Mouse (Mus musculus) layer of hippocampus, adult 8-10 months (tissue): ENCODE results near the gene Vmn1r52. TPM values are rescaled to one million over a fixed set of nuclear protein-coding genes. Genes with fewer than 3 reads are reported as not detected.
"Not testable (repeated sequence)": the region's sequence is repeated elsewhere in the genome, so short reads cannot be mapped to it uniquely, and the experiment has no call there.

Source experiments
- DNase-seq, 2 experiments: peaks; one replicate each; pipeline ENCODE4 v3.0.0; 2022; ENCODE audit warnings: low spot score in 2 of 2
- total RNA-seq, 4 experiments: library from RNA; stranded (reverse); gene quantifications; 2 replicates each; pipeline ENCODE4 v1.2.4; 2022

Gene Vmn1r52
- not detected for total RNA-seq

DNA sequence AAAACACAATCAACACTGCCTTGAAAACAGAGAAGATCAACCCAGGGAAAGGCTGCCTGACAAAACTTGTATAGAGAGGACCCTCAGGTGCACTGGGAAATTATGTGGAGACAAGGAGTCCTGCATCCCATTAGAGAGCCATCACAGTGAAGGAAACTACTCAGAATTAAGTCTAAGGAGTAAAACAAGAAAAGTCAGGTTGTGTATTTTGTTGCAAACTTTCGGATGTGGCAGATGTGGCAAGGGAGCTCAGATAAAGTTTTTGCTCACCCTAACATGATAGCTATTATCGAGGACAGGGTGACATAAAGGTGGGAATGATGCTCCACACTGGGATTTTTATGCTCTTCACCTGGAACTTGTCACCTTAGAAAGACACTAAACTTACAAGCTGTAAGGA is at the start of gene Vmn1r52:
Gene Vmn1r52 (plus strand): TSS at position 301 of the 400 bp plus-strand sequence.
- DNase-seq: no peak

DNA sequence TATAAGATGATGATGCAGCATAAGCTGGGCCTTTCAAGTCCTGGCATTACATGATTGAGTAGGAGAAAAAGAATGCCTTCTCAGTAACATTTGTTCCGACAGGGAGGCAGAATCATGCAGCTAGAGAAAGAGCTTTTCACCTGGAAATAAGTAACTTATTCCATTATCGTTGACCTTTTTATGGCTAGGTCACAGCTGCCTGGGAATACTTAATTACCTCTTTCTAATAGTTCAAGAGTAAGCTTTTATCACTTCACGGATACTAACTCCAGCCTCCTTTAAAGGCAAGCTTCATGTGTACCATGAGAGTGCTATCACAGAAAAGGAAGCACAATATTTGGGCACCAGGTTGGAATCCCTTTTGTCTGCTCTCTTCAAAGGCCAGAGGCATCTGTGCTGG is 14.5 kb upstream of the Vmn1r52 start:
- no peak for DNase-seq

DNA sequence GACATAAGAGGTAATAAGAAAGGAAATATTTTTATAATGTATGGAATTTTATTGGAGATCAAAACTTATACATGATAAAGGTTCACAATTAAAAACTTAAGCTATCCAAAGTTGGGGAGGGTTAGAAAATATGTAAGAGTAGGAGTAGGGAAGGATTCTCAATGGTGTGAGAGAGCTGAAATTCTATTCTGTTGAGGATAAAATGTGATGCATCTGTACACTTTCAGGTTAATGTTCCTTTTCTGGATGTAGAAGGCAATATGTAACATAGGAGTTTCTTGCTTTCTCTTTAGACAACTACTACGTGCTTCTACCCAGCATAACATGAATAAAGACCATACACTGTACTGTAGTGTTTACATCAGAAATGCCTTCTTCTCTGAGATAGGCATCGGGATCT is 27.9 kb downstream of the Vmn1r52 start, which contains the start of gene V1ra8:
Gene V1ra8 (plus strand): TSS at position 301 of the 400 bp plus-strand sequence.
- not testable (repeated sequence) for DNase-seq

DNA sequence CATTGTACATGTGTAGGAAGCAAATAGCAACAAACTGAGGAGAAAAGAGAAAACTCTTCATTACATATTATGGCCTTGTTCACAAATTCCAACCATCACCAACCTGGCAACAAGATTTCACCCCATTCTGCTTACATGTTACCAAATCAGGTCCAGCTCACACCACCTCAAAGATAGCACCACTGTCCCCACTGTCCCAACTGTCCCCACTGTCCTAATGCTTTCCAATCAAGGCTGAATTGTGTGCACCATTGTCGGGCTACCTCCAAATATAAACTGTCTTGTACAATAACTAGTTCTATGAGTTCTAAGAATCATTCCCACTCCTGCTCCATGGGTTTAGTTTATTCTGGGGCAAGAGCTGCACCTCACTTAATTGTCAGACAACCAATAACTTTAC is 49.7 kb downstream of the Vmn1r52 start, which contains the start of gene Vmn1r53:
Gene Vmn1r53 (minus strand): TSS at position 101 of the 400 bp plus-strand sequence.
- no peak for DNase-seq

Other genes starting within 250 kb of the Vmn1r52 start
- not detected for gene Vmn1r45, start 234.2 kb upstream of the Vmn1r52 start, total RNA-seq
- gene Vmn1r46, start 205.5 kb upstream of the Vmn1r52 start, total RNA-seq: not detected
- gene Vmn1r47, start 158.7 kb upstream of the Vmn1r52 start, total RNA-seq: not detected
- gene Vmn1r48, start 138.0 kb upstream of the Vmn1r52 start, total RNA-seq: not detected
- gene Vmn1r49, start 96.3 kb upstream of the Vmn1r52 start, total RNA-seq: not detected
- gene Vmn1r50, start 73.4 kb upstream of the Vmn1r52 start, total RNA-seq: not detected
- not detected for gene Vmn1r51, start 52.2 kb upstream of the Vmn1r52 start, total RNA-seq
- not detected for gene V1ra8, start 28.0 kb downstream of the Vmn1r52 start, total RNA-seq
- gene Vmn1r53, start 49.6 kb downstream of the Vmn1r52 start, total RNA-seq: not detected
- gene Vmn1r54, start 71.5 kb downstream of the Vmn1r52 start, total RNA-seq: not detected
- not detected for gene BC048671, start 126.4 kb downstream of the Vmn1r52 start, total RNA-seq
- not detected for gene Chst13, start 150.4 kb downstream of the Vmn1r52 start, total RNA-seq
- not detected for gene Uroc1, start 158.5 kb downstream of the Vmn1r52 start, total RNA-seq
- 10 to 100 TPM; 27.3 to 31.8 (median 30.4) TPM for gene Zxdc, start 194.7 kb downstream of the Vmn1r52 start, total RNA-seq